Comparison of ENCODE assay signal across 22 mouse cellular contexts in the genomic region with DNA sequence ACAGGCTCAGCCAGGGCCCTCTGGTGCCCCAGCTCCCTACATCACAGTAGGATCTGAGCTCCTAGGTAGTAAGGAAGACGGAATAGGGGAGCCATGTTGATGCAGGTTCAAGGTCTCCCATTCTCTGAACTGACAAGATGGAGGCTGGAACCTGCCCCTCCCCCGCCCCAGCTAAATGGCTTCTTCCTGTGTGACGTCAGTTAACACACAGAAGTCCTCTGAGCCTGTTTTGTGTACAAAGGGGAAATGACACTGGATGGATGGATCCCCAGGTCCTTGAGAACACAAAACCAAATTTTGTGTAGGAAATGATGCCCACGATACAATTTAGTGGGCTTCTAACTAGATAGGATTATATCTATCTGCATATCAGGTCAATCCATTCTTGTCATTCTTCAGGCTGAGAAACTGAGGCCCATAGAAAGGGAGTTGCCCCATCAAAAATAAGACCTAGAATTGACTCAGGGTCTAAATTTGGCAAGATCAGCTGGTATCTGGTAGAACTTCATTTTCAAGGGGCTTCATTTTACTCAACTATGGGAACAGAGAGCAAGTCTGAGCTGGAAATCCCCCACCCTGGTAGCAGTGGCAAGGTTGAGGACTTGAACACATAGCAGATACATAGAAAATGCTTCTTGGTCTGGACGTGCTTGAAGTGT. TPM values are rescaled to one million over a fixed set of nuclear protein-coding genes. Genes with fewer than 3 reads are reported as not detected.
DNase-seq lines count a peak whose midpoint lies in the region; ATAC-seq and TF ChIP-seq lines count a peak whose summit lies in the region.
"Had no signal": no experiment of that assay in that cellular context is flagged by ENCODE, and none has a peak within 500 bp of the region (broad histone marks: within the 10 kb centered on the region; RNA-seq: fewer than 3 reads in every experiment).

No protein-coding gene starts in this region.

- peaks cover 27% of the 10 kb centered on the region for H3K4me1 ChIP-seq in hindbrain, embryonic 15.5 days (replicated peaks)
- H3K4me1 ChIP-seq in hindbrain, embryonic 13.5 days (replicated peaks) = peaks cover 30% of the 10 kb centered on the region
- peaks cover 33% of the 10 kb centered on the region for H3K4me1 ChIP-seq in neural tube, embryonic 15.5 days
- H3K4me1 ChIP-seq in cortical plate, adult 2 months (ENCODE audit: control insufficient read depth, insufficient read depth, low read length) = peaks cover 2% of the 10 kb centered on the region; the same call in 1 of the 2 replicates

- peaks cover 58% of the 10 kb centered on the region for H3K27me3 ChIP-seq in hindbrain, embryonic 15.5 days
- peaks cover 81% of the 10 kb centered on the region for H3K27me3 ChIP-seq in hindbrain, embryonic 13.5 days
- H3K27me3 ChIP-seq in neural tube, embryonic 15.5 days (replicated peaks) = peaks cover 65% of the 10 kb centered on the region

- ATAC-seq in hindbrain, embryonic 15.5 days (ENCODE audit: low FRiP score, low read depth) = no peak
- no peak for ATAC-seq in hindbrain, embryonic 13.5 days (ENCODE audit: low FRiP score)
- ATAC-seq in neural tube, embryonic 15.5 days (ENCODE audit: low FRiP score) = no peak
- ATAC-seq: activated CD4-positive, CD25-positive, alpha-beta regulatory T cell, adult 4 months; forebrain, embryonic 16.5 days; inflammation-experienced regulatory T-cells, adult 6 months had no signal

- H3K27ac ChIP-seq in hindbrain, embryonic 15.5 days (replicated peaks) = no peak overlapping the region
- no peak overlapping the region for H3K27ac ChIP-seq in hindbrain, embryonic 13.5 days
- H3K27ac ChIP-seq in neural tube, embryonic 15.5 days (replicated peaks) = no peak overlapping the region
- no peak overlapping the region for H3K27ac ChIP-seq in cortical plate, adult 2 months (ENCODE audit: insufficient read depth, low read length)
- no peak overlapping the region for H3K27ac ChIP-seq in gastrocnemius, adult 2 months
- H3K27ac ChIP-seq: embryonic facial prominence, embryonic 13.5 days; forebrain, embryonic 12.5 days; heart, embryonic 13.5 days; hindbrain, embryonic 12.5 days had no signal

- H3K4me3 ChIP-seq in hindbrain, embryonic 15.5 days = no peak overlapping the region
- no peak overlapping the region for H3K4me3 ChIP-seq in hindbrain, embryonic 13.5 days
- no peak overlapping the region; the same call in 1 of the 2 replicates for H3K4me3 ChIP-seq in neural tube, embryonic 15.5 days (replicated peaks)
- peak overlapping the region; percentile 85; the same call in 1 of the 2 replicates for H3K4me3 ChIP-seq in cortical plate, adult 2 months (ENCODE audit: insufficient read depth, low read length)
- H3K4me3 ChIP-seq in gastrocnemius, adult 2 months = no peak overlapping the region
- H3K4me3 ChIP-seq: embryonic facial prominence, embryonic 13.5 days; forebrain, embryonic 12.5 days; heart, embryonic 13.5 days; hindbrain, embryonic 12.5 days had no signal

- TF ChIP-seq CTCF in cortical plate, adult 2 months (IDR thresholded peaks at IDR 0.05; ENCODE audit: extremely low read depth, insufficient read depth, low read length) = no peak
- no peak for TF ChIP-seq CTCF in gastrocnemius, adult 2 months (IDR thresholded peaks at IDR 0.05)

- no peak for TF ChIP-seq POLR2A in cortical plate, adult 2 months (IDR thresholded peaks at IDR 0.05; ENCODE audit: extremely low read depth, insufficient read depth, low read length)

- intact Hi-C loops in gastrocnemius, adult 2 months (cut with DNase I) = no loop called here

- no peak overlapping the region for H3K9ac ChIP-seq in hindbrain, embryonic 15.5 days
- H3K9ac ChIP-seq in hindbrain, embryonic 13.5 days = no peak overlapping the region
- no peak overlapping the region for H3K9ac ChIP-seq in neural tube, embryonic 15.5 days (replicated peaks)
- H3K9ac ChIP-seq: embryonic facial prominence, embryonic 13.5 days; forebrain, embryonic 12.5 days; heart, embryonic 13.5 days; hindbrain, embryonic 12.5 days had no signal

- H3K4me2 ChIP-seq in hindbrain, embryonic 15.5 days = 0 out of 2 replicates have a peak overlapping the region, but pooled peaks have one; percentile 94
- no peak overlapping the region for H3K4me2 ChIP-seq in hindbrain, embryonic 13.5 days
- H3K4me2 ChIP-seq in neural tube, embryonic 15.5 days = peak overlapping the region; percentile 85
- H3K4me2 ChIP-seq: heart, embryonic 13.5 days; hindbrain, embryonic 12.5 days had no signal

- DNase-seq in neural tube, embryonic 10.5 days (ENCODE audit: extremely low spot score, low spot score) = no peak
- DNase-seq in gastrocnemius, adult 2 months = no peak
- no peak for DNase-seq in kidney, postnatal 25 days
- DNase-seq: adrenal gland, postnatal 14 days; cerebellum, adult 11-12 months; cerebellum, adult 9-10 months; gastrocnemius, postnatal 25 days; heart, postnatal 4 days had no signal

- H3K9me3 ChIP-seq in hindbrain, embryonic 15.5 days = no peaks in the 10 kb centered on the region
- H3K9me3 ChIP-seq in hindbrain, embryonic 13.5 days = no peaks in the 10 kb centered on the region
- no peaks in the 10 kb centered on the region for H3K9me3 ChIP-seq in neural tube, embryonic 15.5 days (replicated peaks)
- H3K9me3 ChIP-seq: embryonic facial prominence, embryonic 13.5 days; forebrain, embryonic 12.5 days; heart, embryonic 13.5 days; hindbrain, embryonic 12.5 days had no signal

- WGBS in hindbrain, embryonic 15.5 days = 72% methylated on average over 5 of the region's 5 CpGs
- 68% methylated on average over 5 of the region's 5 CpGs for WGBS in hindbrain, embryonic 13.5 days
- 72% methylated on average over 5 of the region's 5 CpGs for WGBS in neural tube, embryonic 15.5 days

- no peaks in the 10 kb centered on the region for H3K36me3 ChIP-seq in hindbrain, embryonic 15.5 days
- H3K36me3 ChIP-seq in hindbrain, embryonic 13.5 days = no peaks in the 10 kb centered on the region
- no peaks in the 10 kb centered on the region for H3K36me3 ChIP-seq in neural tube, embryonic 15.5 days
- H3K36me3 ChIP-seq: embryonic facial prominence, embryonic 13.5 days; forebrain, embryonic 12.5 days; heart, embryonic 13.5 days; hindbrain, embryonic 12.5 days had no signal

RNA-seq across cellular contexts. Expression of gene Rasgrf1, which starts 2.3 kb away (rescaled TPM):
- 12.5 and 13.5 TPM in 2 replicates for polyA plus RNA-seq in hindbrain, embryonic 15.5 days (2015; fragmentation: Nextera tagmentation; extraction: Ambion mirVana)
- polyA plus RNA-seq in hindbrain, embryonic 13.5 days (2015; fragmentation: Nextera tagmentation; extraction: Ambion mirVana) = 1.8 and 2.1 TPM in 2 replicates
- polyA plus RNA-seq in neural tube, embryonic 15.5 days (2015; fragmentation: Nextera tagmentation; extraction: Ambion mirVana) = 17.3 and 17.6 TPM in 2 replicates
- 124 and 142 TPM in 2 replicates for polyA plus RNA-seq in cortical plate, adult 2 months (2012; rRNA removed)
- not detected for total RNA-seq in gastrocnemius, adult 2 months (2021)
- total RNA-seq: gastrocnemius, postnatal 25 days; granulocyte monocyte progenitor cell, adult 5-6 weeks; heart, postnatal 4 days; MEL had no signal
- polyA plus RNA-seq: activated CD4-positive, CD25-positive, alpha-beta regulatory T cell, adult 4 months; heart, postnatal 0 days had no signal
